Mouse (Mus musculus) hindlimb bud, embryonic 11.5 days (tissue): ENCODE measurements at regions not wholly inside any gene's neighbourhood (a gene's known extent, or its start where the extent isn't known, plus 50 kb on each side); places are given as distances from the start of the nearest gene placed in this dataset.

Experiments used
- DNase-seq: peaks from one replicate; pipeline ENCODE4 v3.0.0-alpha.2; 2012; ENCODE audit warnings: low read depth, low spot score; ENCODE audit errors: extremely low spot score

DNA sequence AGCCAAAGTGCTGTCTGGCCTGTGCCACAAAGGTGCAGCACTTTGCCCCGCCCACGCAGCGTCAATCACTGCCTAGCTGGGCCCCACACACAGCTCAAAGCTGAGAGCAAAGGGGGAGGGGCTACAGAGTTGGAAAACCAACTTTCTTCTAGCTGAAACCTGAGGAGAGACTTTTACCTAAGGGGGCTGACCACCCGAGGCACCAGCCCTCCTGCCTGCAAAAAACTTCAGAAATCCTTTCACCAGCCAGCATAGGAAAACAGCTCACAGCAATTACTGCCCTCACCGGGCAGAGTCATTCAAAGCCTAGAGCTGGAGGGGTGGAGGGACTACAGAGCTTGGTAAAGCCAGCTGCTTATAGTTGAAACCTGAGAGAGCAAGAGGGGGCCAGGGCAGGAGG is 74.6 kb upstream of the Pabpc5 start:
- DNase-seq, result peak; percentile 33
